Mouse (Mus musculus) ES-E14 (cell line): ENCODE results near the gene Adgre5. TPM values are rescaled to one million over a fixed set of nuclear protein-coding genes. Genes with fewer than 3 reads are reported as not detected.

Experiments
- DNase-seq: peaks from one replicate; pipeline ENCODE4 v3.0.0-alpha.2; 2013; ENCODE audit warnings: low read depth, low spot score
- H3K27ac ChIP-seq: 2 replicates; pipeline ENCODE4 v1.5.1; 2012; ENCODE audit warnings: low read depth, mild to moderate bottlenecking, low read length, moderate library complexity, mixed read lengths; ENCODE audit not compliant: poor library complexity, insufficient read depth, severe bottlenecking
- H3K36me3 ChIP-seq: 2 replicates; pipeline ENCODE4 v1.6.1; 2012; ENCODE audit warnings: mild to moderate bottlenecking, low read length, moderate library complexity, mixed read lengths; ENCODE audit not compliant: control insufficient read depth, poor library complexity, insufficient read depth, severe bottlenecking
- H3K4me1 ChIP-seq, 2 experiments: fragments of 150-350 bp in 1 of 2; sonication (generic) in 1 of 2; 2 replicates each; pipeline ENCODE4 v1.6.1; 2012; ENCODE audit warnings: low read length in 2 of 2, mild to moderate bottlenecking in 1 of 2, mixed read lengths in 1 of 2; ENCODE audit not compliant: control insufficient read depth in 2 of 2, insufficient read depth in 2 of 2, poor library complexity in 1 of 2
- H3K4me3 ChIP-seq, 2 experiments: fragments of 150-350 bp in 1 of 2; sonication (generic) in 1 of 2; 2 replicates each; pipeline ENCODE4 v1.5.1; 2012; ENCODE audit warnings: low read length in 2 of 2, low read depth in 1 of 2, mild to moderate bottlenecking in 1 of 2, mixed read lengths in 1 of 2; ENCODE audit not compliant: insufficient read depth in 1 of 2, poor library complexity in 1 of 2, severe bottlenecking in 1 of 2
- H3K9ac ChIP-seq: 2 replicates; pipeline ENCODE4 v1.6.1; 2012; ENCODE audit warnings: low read depth, mild to moderate bottlenecking, low read length, mixed read lengths; ENCODE audit not compliant: poor library complexity, insufficient read depth, severe bottlenecking
- H3K9me3 ChIP-seq: fragments of 150-350 bp; sonication (generic); 2 replicates; pipeline ENCODE4 v1.6.1; 2012; ENCODE audit warnings: low read depth, mild to moderate bottlenecking, low read length; ENCODE audit not compliant: control insufficient read depth, insufficient read depth
- CHD2 ChIP-seq: IDR thresholded peaks from 2 replicates; pipeline ENCODE4 v1.6.1; 2014; ENCODE audit warnings: mild to moderate bottlenecking, low read depth, low read length, inconsistent platforms
- HCFC1 ChIP-seq: IDR thresholded peaks from 2 replicates; pipeline ENCODE4 v1.6.1; 2012; ENCODE audit warnings: low read length, inconsistent platforms, borderline replicate concordance; ENCODE audit not compliant: insufficient read depth
- MAFK ChIP-seq: IDR thresholded peaks from 2 replicates; pipeline ENCODE4 v1.6.1; 2014; ENCODE audit warnings: mild to moderate bottlenecking, low read depth, low read length, inconsistent platforms; ENCODE audit not compliant: insufficient read depth
- ZC3H11A ChIP-seq: IDR thresholded peaks from 2 replicates; pipeline ENCODE4 v1.6.1; 2012; ENCODE audit warnings: low read depth, mild to moderate bottlenecking, inconsistent platforms, low read length, borderline replicate concordance
- ZNF384 ChIP-seq: IDR thresholded peaks from 2 replicates; pipeline ENCODE4 v1.6.1; 2012; ENCODE audit warnings: low read depth, low read length, inconsistent platforms
- in situ Hi-C, 2 experiments: fragments of 600-800 bp; cut with MboI; formaldehyde crosslinking; loops; one replicate each; pipeline ENCODE4 v1.15.1; 2025; ENCODE audit warnings: low sequenced_read_pairs in 2 of 2, inconsistent platforms in 1 of 2; ENCODE audit not compliant: unreplicated experiment in 2 of 2
- total RNA-seq: library from RNA; depleted of rRNA; stranded (reverse); fragments of 300-350 nt; gene quantifications from 2 replicates; pipeline ENCODE4 v1.2.3, GENCODE M21; 2012

Gene Adgre5
- total RNA-seq, 1 experiment: 92.2 TPM

DNA sequence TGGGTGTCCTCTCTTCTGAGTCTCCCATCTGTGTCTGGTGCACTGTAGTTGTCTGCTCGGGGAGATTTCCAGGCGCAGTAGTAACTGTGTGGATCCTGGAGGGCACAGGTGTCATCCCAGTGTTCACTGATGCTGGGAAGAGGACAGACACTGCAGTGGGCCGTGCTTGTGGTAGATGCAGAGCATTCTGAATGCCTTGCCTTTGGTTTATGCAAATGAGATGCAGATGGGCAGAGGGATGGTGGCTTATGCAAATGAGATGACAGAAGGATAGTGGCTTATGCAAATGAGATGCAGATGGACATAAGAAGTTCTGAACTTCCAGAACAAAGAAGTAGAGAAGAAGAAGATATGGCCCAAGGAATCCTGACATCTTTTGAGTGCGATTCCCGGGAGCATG, 9.2 kb downstream of the Adgre5 start:
- H3K4me3 ChIP-seq: no peak overlapping the region
- TF ChIP-seq ZC3H11A: no peak
- no peak for TF ChIP-seq CHD2
- no peak for TF ChIP-seq MAFK
- TF ChIP-seq ZNF384: no peak
- TF ChIP-seq HCFC1: no peak
- H3K9me3 ChIP-seq: no peaks in the 10 kb centered on the region
- H3K4me1 ChIP-seq: peaks cover 6 to 12% of the 10 kb centered on the region in 2 experiments; a peak in 1 of 4 replicates
- H3K27ac ChIP-seq: no peak overlapping the region
- peaks cover 59% of the 10 kb centered on the region for H3K36me3 ChIP-seq
- DNase-seq: no peak
- H3K9ac ChIP-seq: no peak overlapping the region
- in situ Hi-C loops: no loop called here

DNA sequence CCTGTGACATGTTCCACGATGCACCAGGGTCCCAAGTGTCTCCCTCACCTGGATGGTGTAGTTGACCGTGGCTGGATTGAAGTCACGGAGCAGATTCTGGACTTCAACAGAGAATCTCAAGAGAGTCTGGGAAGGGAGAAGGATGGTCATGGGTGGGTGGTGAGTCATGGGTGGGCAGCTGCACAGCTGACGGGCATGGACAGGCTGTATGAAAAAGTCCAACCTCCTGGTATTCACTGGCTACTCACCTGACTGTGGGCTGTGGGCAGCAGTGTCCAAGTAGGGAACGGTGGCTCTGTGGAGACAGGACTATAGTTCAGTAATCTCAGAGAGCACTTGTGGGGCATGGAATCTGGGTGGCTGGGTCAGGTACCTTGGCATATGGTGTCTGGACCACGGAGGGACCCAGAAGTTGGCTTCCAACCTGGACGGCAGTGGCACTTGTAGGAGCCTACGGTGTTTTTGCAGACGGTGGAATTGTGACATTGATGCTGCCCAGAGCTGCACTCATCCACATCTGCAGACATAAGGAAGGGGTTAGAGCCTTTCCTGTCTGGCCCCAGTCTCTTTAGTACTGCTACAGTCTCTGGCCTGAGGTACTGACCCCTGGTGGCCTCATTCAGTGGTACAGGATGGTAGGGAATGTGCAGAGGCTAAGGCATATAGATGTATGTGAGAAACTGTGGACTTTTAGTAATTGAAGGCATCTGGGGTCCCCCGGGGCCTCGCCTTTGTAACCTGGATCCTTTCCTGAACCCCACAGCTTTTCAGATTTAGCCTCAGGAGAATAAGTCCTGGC, 11.9 kb downstream of the Adgre5 start:
- Histone ChIP-seq H3K9me3 (no peaks in the 10 kb centered on the region), H3K36me3 (peaks cover 73% of the 10 kb centered on the region), H3K27ac (no peak overlapping the region), H3K9ac (no peak overlapping the region), H3K4me3 (no peak overlapping the region), H3K4me1 (peaks cover 0 to 7% of the 10 kb centered on the region in 2 experiments; a peak in 1 of 4 replicates)
- in situ Hi-C loops: no loop called here
- DNase-seq: no peak
- TF ChIP-seq HCFC1 (no peak), MAFK (no peak), CHD2 (no peak), ZNF384 (no peak), ZC3H11A (no peak)

DNA sequence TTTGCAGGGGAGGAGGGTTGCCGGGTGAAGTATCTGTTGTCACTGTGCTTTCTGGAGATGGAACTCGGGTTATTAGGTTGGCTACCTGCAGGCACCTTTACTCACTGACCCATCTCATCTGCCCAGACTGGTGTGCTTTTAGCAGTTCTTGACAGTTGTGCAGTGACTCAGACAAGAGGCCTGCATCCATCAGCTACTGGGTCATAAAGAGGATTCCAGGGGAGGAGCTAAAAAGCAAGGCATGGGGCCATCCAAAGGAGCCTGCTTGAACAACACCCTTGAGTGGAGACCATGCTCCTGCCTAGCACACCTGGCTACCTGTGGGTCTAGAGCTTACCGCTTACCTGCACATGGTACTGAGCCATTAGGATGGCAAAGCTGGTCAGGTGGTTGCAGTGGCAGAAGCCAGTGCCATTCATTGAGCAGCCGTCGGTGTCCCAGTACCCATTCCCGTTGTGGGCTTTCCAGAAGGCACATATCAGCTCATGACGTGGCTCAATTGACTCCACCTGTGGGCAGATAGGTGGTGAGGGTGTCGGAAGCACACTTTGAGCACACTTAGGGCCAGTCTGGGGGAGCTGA, 15.5 kb downstream of the Adgre5 start:
- TF ChIP-seq CHD2: no peak
- TF ChIP-seq HCFC1: no peak
- no peak for TF ChIP-seq ZC3H11A
- TF ChIP-seq MAFK: no peak
- TF ChIP-seq ZNF384: no peak
- in situ Hi-C loops: no loop called here
- Histone ChIP-seq H3K9ac (no peak overlapping the region), H3K4me3 (no peak overlapping the region), H3K4me1 (peaks cover 0 to 7% of the 10 kb centered on the region in 2 experiments; a peak in 1 of 4 replicates), H3K9me3 (no peaks in the 10 kb centered on the region), H3K36me3 (peaks cover 83% of the 10 kb centered on the region), H3K27ac (no peak overlapping the region)
- no peak for DNase-seq

DNA sequence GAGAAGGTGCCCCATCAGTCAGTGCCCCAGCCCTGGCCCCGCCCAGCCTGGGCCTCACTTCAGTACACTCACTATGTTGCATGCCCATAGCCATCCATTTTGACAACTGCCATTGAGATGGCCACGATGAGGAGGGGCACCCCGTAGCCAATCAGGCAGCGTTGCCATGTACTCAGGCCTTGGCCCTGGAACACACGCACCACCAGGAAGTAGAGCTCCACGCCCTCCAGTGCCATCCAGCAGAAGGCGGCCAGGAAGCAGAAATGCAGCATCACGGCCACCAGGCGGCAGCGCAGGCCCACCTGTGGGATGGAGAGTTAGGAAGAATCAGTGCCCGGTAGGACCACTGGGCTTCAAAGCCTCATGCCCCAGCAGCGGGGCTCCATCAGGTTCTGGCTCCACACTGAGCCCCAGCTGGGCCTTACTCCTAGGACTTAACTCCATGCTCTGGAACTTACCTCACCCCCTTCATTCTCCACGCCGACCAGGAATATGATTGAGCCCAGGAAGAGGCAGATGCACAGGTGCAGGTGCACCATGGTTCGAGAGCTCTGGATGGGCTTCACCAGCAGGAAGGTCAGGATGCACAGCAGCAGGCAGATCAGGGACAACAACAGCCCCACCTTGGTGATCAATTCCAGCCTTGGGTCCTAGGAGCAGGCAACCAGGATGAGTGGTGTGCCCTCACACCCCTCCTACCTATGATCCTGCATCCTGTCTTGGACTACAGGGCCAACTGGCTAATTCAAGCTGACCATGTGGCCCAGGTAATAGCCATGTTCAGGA, 16.2 kb downstream of the Adgre5 start:
- Histone ChIP-seq H3K4me1 (peaks cover 0 to 7% of the 10 kb centered on the region in 2 experiments; a peak in 1 of 4 replicates), H3K9ac (no peak overlapping the region), H3K36me3 (peaks cover 83% of the 10 kb centered on the region), H3K4me3 (no peak overlapping the region), H3K27ac (no peak overlapping the region; the same call in 1 of the 2 replicates), H3K9me3 (no peaks in the 10 kb centered on the region)
- no peak for TF ChIP-seq CHD2
- TF ChIP-seq HCFC1: 0 out of 2 replicates have a peak, but pooled peaks have one; percentile 40
- TF ChIP-seq ZC3H11A: peak; percentile 57; the same call in 1 of the 2 replicates
- in situ Hi-C loops: no loop called here
- peak; percentile 68 for DNase-seq
